ENCODE assay signal across 32 mouse cellular contexts in the genomic region with DNA sequence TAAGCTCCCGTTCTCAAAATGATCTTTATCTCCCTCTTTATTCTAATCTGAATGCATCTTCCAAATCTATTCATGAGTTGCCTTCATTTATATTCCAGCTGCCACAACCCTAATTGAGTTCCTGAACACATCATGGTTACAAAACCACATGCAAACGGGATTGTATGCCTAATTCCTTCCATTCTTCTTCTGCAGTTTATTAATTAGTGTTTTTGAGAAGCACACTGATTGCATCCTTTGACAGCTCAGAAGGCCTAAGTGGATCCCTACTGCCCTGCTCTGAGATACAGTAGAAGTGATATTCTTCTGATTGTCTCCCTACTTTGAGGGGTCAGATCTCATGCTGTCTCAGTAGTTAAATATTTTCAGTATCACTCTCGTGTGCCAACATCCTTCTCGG.
"Had no signal": no experiment of that assay in that cellular context is flagged by ENCODE, and none has a peak within 500 bp of the region (broad histone marks: within the 10 kb centered on the region; RNA-seq: fewer than 3 reads in every experiment).

No protein-coding gene starts in this region.

- H3K4me1 ChIP-seq: limb, embryonic 10.5 days; limb, embryonic 12.5 days; limb, embryonic 13.5 days; limb, embryonic 15.5 days; liver, embryonic 12.5 days; liver, embryonic 13.5 days; liver, embryonic 15.5 days; lung, embryonic 15.5 days; megakaryocyte, embryonic 14.5 days; midbrain, embryonic 10.5 days; midbrain, embryonic 12.5 days; midbrain, embryonic 13.5 days; midbrain, embryonic 15.5 days; neural tube, embryonic 12.5 days had no signal

- ATAC-seq: liver, embryonic 12.5 days; liver, postnatal 0 days; lung, postnatal 0 days; midbrain, embryonic 13.5 days; midbrain, embryonic 15.5 days; midbrain, embryonic 16.5 days had no signal

- H3K9me3 ChIP-seq: limb, embryonic 10.5 days; limb, embryonic 12.5 days; limb, embryonic 13.5 days; limb, embryonic 15.5 days; liver, embryonic 12.5 days; liver, embryonic 13.5 days; liver, embryonic 15.5 days; lung, embryonic 15.5 days; megakaryocyte, embryonic 14.5 days; midbrain, embryonic 10.5 days; midbrain, embryonic 12.5 days; midbrain, embryonic 13.5 days; midbrain, embryonic 15.5 days; neural tube, embryonic 12.5 days had no signal

- H3K9ac ChIP-seq: limb, embryonic 12.5 days; limb, embryonic 13.5 days; limb, embryonic 15.5 days; liver, embryonic 12.5 days; liver, embryonic 13.5 days; liver, embryonic 14.5 days; liver, embryonic 15.5 days; liver, postnatal 0 days; lung, embryonic 14.5 days; lung, embryonic 15.5 days; midbrain, embryonic 12.5 days; midbrain, embryonic 13.5 days; midbrain, embryonic 15.5 days; neural tube, embryonic 12.5 days had no signal

- H3K27me3 ChIP-seq: limb, embryonic 12.5 days; limb, embryonic 13.5 days; limb, embryonic 15.5 days; liver, embryonic 12.5 days; liver, embryonic 13.5 days; liver, embryonic 15.5 days; lung, embryonic 15.5 days; megakaryocyte, embryonic 14.5 days; midbrain, embryonic 12.5 days; midbrain, embryonic 13.5 days; midbrain, embryonic 15.5 days; neural tube, embryonic 12.5 days had no signal

- H3K27ac ChIP-seq: limb, embryonic 10.5 days; limb, embryonic 12.5 days; limb, embryonic 13.5 days; limb, embryonic 15.5 days; liver, embryonic 12.5 days; liver, embryonic 13.5 days; liver, embryonic 14.5 days; liver, embryonic 15.5 days; lung, embryonic 15.5 days; macrophage; midbrain, embryonic 10.5 days; midbrain, embryonic 12.5 days; midbrain, embryonic 13.5 days; midbrain, embryonic 15.5 days; neural tube, embryonic 12.5 days had no signal

- H3K4me3 ChIP-seq: limb, embryonic 10.5 days; limb, embryonic 12.5 days; limb, embryonic 13.5 days; limb, embryonic 15.5 days; liver, embryonic 12.5 days; liver, embryonic 13.5 days; liver, embryonic 15.5 days; lung, embryonic 15.5 days; megakaryocyte, embryonic 14.5 days; midbrain, embryonic 10.5 days; midbrain, embryonic 12.5 days; midbrain, embryonic 13.5 days; midbrain, embryonic 15.5 days; myocyte; neural tube, embryonic 12.5 days had no signal

- H3K4me2 ChIP-seq: limb, embryonic 12.5 days; limb, embryonic 13.5 days; limb, embryonic 15.5 days; liver, embryonic 11.5 days; liver, embryonic 12.5 days; liver, embryonic 13.5 days; liver, embryonic 15.5 days; lung, embryonic 14.5 days; lung, embryonic 15.5 days; midbrain, embryonic 11.5 days; midbrain, embryonic 12.5 days; midbrain, embryonic 13.5 days; midbrain, embryonic 15.5 days; neural tube, embryonic 12.5 days had no signal

- H3K36me3 ChIP-seq: limb, embryonic 10.5 days; limb, embryonic 12.5 days; limb, embryonic 13.5 days; limb, embryonic 15.5 days; liver, embryonic 12.5 days; liver, embryonic 13.5 days; liver, embryonic 15.5 days; lung, embryonic 15.5 days; midbrain, embryonic 10.5 days; midbrain, embryonic 12.5 days; midbrain, embryonic 13.5 days; midbrain, embryonic 15.5 days; neural tube, embryonic 12.5 days had no signal

- DNase-seq: left cerebral cortex, postnatal 4 days; liver; liver, embryonic 13.5 days; liver, postnatal 0 days; lung, adult 18-20 months; lung, adult 2 months; lung, embryonic 14.5 days; lung, postnatal 10 days; lung, postnatal 14 days; lung, postnatal 36 days; lung, postnatal 4 days; midbrain, embryonic 14.5 days had no signal
